25 mouse cellular contexts compared by ENCODE assay signal in the genomic region with DNA sequence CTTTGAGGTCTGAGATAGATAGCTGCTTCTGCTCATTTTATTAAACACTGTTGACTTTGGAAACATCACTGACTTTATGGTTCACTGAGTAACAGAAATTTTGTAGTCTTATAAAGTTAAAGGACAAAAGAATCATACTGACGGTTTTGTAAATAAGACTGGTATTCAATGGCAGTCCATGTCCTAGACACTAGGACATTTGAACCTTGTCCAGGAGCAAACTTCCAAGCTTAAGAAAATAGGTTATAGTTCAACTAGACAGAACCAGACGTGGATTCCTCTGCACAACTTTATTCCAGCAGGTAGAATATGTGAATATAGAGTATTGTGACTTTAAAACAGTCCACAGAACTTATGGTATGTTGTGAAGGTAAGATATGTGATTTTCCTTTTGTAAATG.
"Had no signal": no experiment of that assay in that cellular context is flagged by ENCODE, and none has a peak within 500 bp of the region (broad histone marks: within the 10 kb centered on the region; RNA-seq: fewer than 3 reads in every experiment).

No protein-coding gene starts in this region.

- DNase-seq: forebrain, postnatal 0 days; gastrocnemius, postnatal 14 days; gastrocnemius, postnatal 36 days; heart, adult 11 months; heart, adult 2 months; heart, postnatal 14 days; heart, postnatal 36 days; kidney, postnatal 25 days; layer of hippocampus, adult 9-11 months; layer of hippocampus, postnatal 36 days; left cerebral cortex, postnatal 4 days; liver, embryonic 13.5 days; lung, adult 18-20 months had no signal

- H3K36me3 ChIP-seq: heart, embryonic 13.5 days; heart, embryonic 15.5 days; hindbrain, embryonic 13.5 days; hindbrain, embryonic 15.5 days; kidney, embryonic 15.5 days; limb, embryonic 13.5 days; limb, embryonic 15.5 days; liver, embryonic 13.5 days; liver, embryonic 15.5 days had no signal

- H3K9ac ChIP-seq: forebrain, postnatal 0 days; heart, embryonic 13.5 days; heart, embryonic 15.5 days; hindbrain, embryonic 13.5 days; hindbrain, embryonic 15.5 days; kidney, embryonic 15.5 days; limb, embryonic 13.5 days; limb, embryonic 15.5 days; liver, embryonic 13.5 days; liver, embryonic 15.5 days had no signal

- ATAC-seq: forebrain, postnatal 0 days; hindbrain, postnatal 0 days; intestine, embryonic 16.5 days had no signal

- H3K9me3 ChIP-seq: heart, embryonic 13.5 days; heart, embryonic 15.5 days; hindbrain, embryonic 13.5 days; hindbrain, embryonic 15.5 days; kidney, embryonic 15.5 days; limb, embryonic 13.5 days; limb, embryonic 15.5 days; liver, embryonic 13.5 days; liver, embryonic 15.5 days had no signal

- H3K4me2 ChIP-seq: heart, embryonic 11.5 days; heart, embryonic 13.5 days; heart, embryonic 15.5 days; hindbrain, embryonic 13.5 days; hindbrain, embryonic 15.5 days; kidney, embryonic 15.5 days; limb, embryonic 13.5 days; limb, embryonic 15.5 days; liver, embryonic 11.5 days; liver, embryonic 13.5 days; liver, embryonic 15.5 days had no signal

- H3K27me3 ChIP-seq: heart, embryonic 13.5 days; heart, embryonic 15.5 days; hindbrain, embryonic 13.5 days; hindbrain, embryonic 15.5 days; kidney, embryonic 15.5 days; limb, embryonic 13.5 days; limb, embryonic 15.5 days; liver, embryonic 13.5 days; liver, embryonic 15.5 days had no signal

- H3K27ac ChIP-seq: heart, adult 2 months; heart, embryonic 13.5 days; heart, embryonic 15.5 days; hindbrain, embryonic 13.5 days; hindbrain, embryonic 15.5 days; hindbrain, postnatal 0 days; kidney, embryonic 15.5 days; limb, embryonic 13.5 days; limb, embryonic 15.5 days; liver, embryonic 13.5 days; liver, embryonic 15.5 days had no signal

- H3K4me1 ChIP-seq: heart, embryonic 13.5 days; heart, embryonic 15.5 days; hindbrain, embryonic 13.5 days; hindbrain, embryonic 15.5 days; kidney, embryonic 15.5 days; limb, embryonic 13.5 days; limb, embryonic 15.5 days; liver, embryonic 13.5 days; liver, embryonic 15.5 days had no signal

- H3K4me3 ChIP-seq: heart, adult 2 months; heart, embryonic 13.5 days; heart, embryonic 15.5 days; hindbrain, embryonic 13.5 days; hindbrain, embryonic 15.5 days; kidney, embryonic 15.5 days; limb, embryonic 13.5 days; limb, embryonic 15.5 days; liver, embryonic 13.5 days; liver, embryonic 15.5 days had no signal
